Mouse (Mus musculus): ENCODE measurements around the gene Meaf6. TPM values are rescaled to one million over a fixed set of nuclear protein-coding genes. Genes with fewer than 3 reads are reported as not detected.
A peak's percentile ranks its signal among the peaks of the same experiment; 100 is the strongest.

The Meaf6 gene
- polyA plus RNA-seq, 2 experiments: 13.5 to 23.0 TPM

- Histone ChIP-seq H3K9ac (replicated peaks) (no peak overlapping the region), H3K36me3 (replicated peaks; ENCODE audit: control insufficient read depth, insufficient read depth, low read depth) (no peaks in the 10 kb centered on the region), H3K4me2 (ENCODE audit: low read depth) (no peak overlapping the region), H3K9me3 (ENCODE audit: control insufficient read depth, low read length) (no peaks in the 10 kb centered on the region), H3K4me1 (replicated peaks; ENCODE audit: control insufficient read depth in 2 of 2, insufficient read depth in 2 of 2, low read length in 1 of 2) (peaks cover 8 to 30% of the 10 kb centered on the region in 2 experiments), H3K4me3 (ENCODE audit: insufficient read depth in 1 of 2, low read depth in 2 of 2, low read length in 2 of 2) (no peak overlapping the region), H3K27ac (no peak overlapping the region), H3K27me3 (ENCODE audit: control insufficient read depth, insufficient read depth, low read length) (no peaks in the 10 kb centered on the region)
- TF ChIP-seq EP300 (IDR thresholded peaks at IDR 0.05; ENCODE audit: low read depth): no peak
- no peak for TF ChIP-seq CTCF (IDR thresholded peaks at IDR 0.05; ENCODE audit: low read depth)
- WGBS (ENCODE audit: insufficient replicate concordance): 34% methylated on average over 7 of the region's 7 CpGs
- no peak for DNase-seq (ENCODE audit: low read depth in 3 of 3, low spot score in 3 of 3)
- ATAC-seq (ENCODE audit: insufficient read depth): peak; percentile 2; the same call in 1 of the 2 replicates
Measured at GRCm38 (mm10) chr4:125124424-125125209, 39.7 kb downstream of the Meaf6 start.

- WGBS (ENCODE audit: insufficient replicate concordance): 72% methylated on average over 7 of the region's 7 CpGs
- no peak overlapping the region for H3K9ac ChIP-seq (replicated peaks)
Measured at GRCm38 (mm10) chr4:125125361-125125921, 40.5 kb downstream of the Meaf6 start.

GRCm38 (mm10) chr4:125126186-125126585 is 41.3 kb downstream of the Meaf6 start:
- Histone ChIP-seq H3K4me1 (replicated peaks; ENCODE audit: control insufficient read depth in 2 of 2, insufficient read depth in 2 of 2, low read length in 1 of 2) (peaks cover 8 to 30% of the 10 kb centered on the region in 2 experiments), H3K4me3 (ENCODE audit: insufficient read depth in 1 of 2, low read depth in 2 of 2, low read length in 2 of 2) (no peak overlapping the region), H3K9me3 (ENCODE audit: control insufficient read depth, low read length) (no peaks in the 10 kb centered on the region), H3K4me2 (ENCODE audit: low read depth) (peak overlapping the region; percentile 99; the same call in 1 of the 2 replicates), H3K9ac (replicated peaks) (no peak overlapping the region), H3K27me3 (ENCODE audit: control insufficient read depth, insufficient read depth, low read length) (no peaks in the 10 kb centered on the region), H3K27ac (no peak overlapping the region), H3K36me3 (replicated peaks; ENCODE audit: control insufficient read depth, insufficient read depth, low read depth) (no peaks in the 10 kb centered on the region)
- WGBS (ENCODE audit: insufficient replicate concordance): 60% methylated on average over 3 of the region's 3 CpGs
- DNase-seq (ENCODE audit: low read depth in 3 of 3, low spot score in 3 of 3): no peak
- TF ChIP-seq CTCF (IDR thresholded peaks at IDR 0.05; ENCODE audit: low read depth) (no peak), EP300 (IDR thresholded peaks at IDR 0.05; ENCODE audit: low read depth) (no peak)
- no peak for ATAC-seq (ENCODE audit: insufficient read depth)

More at GRCm38 (mm10) chr4:125125361-125125921, 40.5 kb downstream of the Meaf6 start:
- no peak overlapping the region for H3K4me3 ChIP-seq (ENCODE audit: insufficient read depth in 1 of 2, low read depth in 2 of 2, low read length in 2 of 2)
- H3K9me3 ChIP-seq (ENCODE audit: control insufficient read depth, low read length): no peaks in the 10 kb centered on the region
- TF ChIP-seq EP300 (IDR thresholded peaks at IDR 0.05; ENCODE audit: low read depth): no peak
- TF ChIP-seq CTCF (IDR thresholded peaks at IDR 0.05; ENCODE audit: low read depth): no peak
- ATAC-seq (ENCODE audit: insufficient read depth): no peak
- no peak for DNase-seq (ENCODE audit: low read depth in 3 of 3, low spot score in 3 of 3)
- H3K36me3 ChIP-seq (replicated peaks; ENCODE audit: control insufficient read depth, insufficient read depth, low read depth): no peaks in the 10 kb centered on the region
- H3K4me2 ChIP-seq (ENCODE audit: low read depth): no peak overlapping the region
- peaks cover 8 to 30% of the 10 kb centered on the region in 2 experiments for H3K4me1 ChIP-seq (replicated peaks; ENCODE audit: control insufficient read depth in 2 of 2, insufficient read depth in 2 of 2, low read length in 1 of 2)
- no peak overlapping the region for H3K27ac ChIP-seq
- no peaks in the 10 kb centered on the region for H3K27me3 ChIP-seq (ENCODE audit: control insufficient read depth, insufficient read depth, low read length)

- DNase-seq (ENCODE audit: low read depth in 3 of 3, low spot score in 3 of 3) (no peak), ATAC-seq (ENCODE audit: insufficient read depth) (no peak)
- 63% methylated on average over 7 of the region's 7 CpGs for WGBS (ENCODE audit: insufficient replicate concordance)
- no peaks in the 10 kb centered on the region for H3K36me3 ChIP-seq (replicated peaks; ENCODE audit: control insufficient read depth, insufficient read depth, low read depth)
- peak overlapping the region; percentile 99 for H3K4me2 ChIP-seq (ENCODE audit: low read depth)
- H3K4me1 ChIP-seq (replicated peaks; ENCODE audit: control insufficient read depth in 2 of 2, insufficient read depth in 2 of 2, low read length in 1 of 2): peaks cover 8 to 32% of the 10 kb centered on the region in 2 experiments
- H3K27ac ChIP-seq: no peak overlapping the region
- H3K9ac ChIP-seq (replicated peaks): no peak overlapping the region
- no peaks in the 10 kb centered on the region for H3K27me3 ChIP-seq (ENCODE audit: control insufficient read depth, insufficient read depth, low read length)
- no peaks in the 10 kb centered on the region for H3K9me3 ChIP-seq (ENCODE audit: control insufficient read depth, low read length)
- TF ChIP-seq CTCF (IDR thresholded peaks at IDR 0.05; ENCODE audit: low read depth): no peak
- peak overlapping the region; percentile 64 to 72 for H3K4me3 ChIP-seq (ENCODE audit: insufficient read depth in 1 of 2, low read depth in 2 of 2, low read length in 2 of 2)
Measured at GRCm38 (mm10) chr4:125126761-125127160, 41.8 kb downstream of the Meaf6 start.

Data from liver, embryonic 14.5 days (tissue).